Comparison of ENCODE assay signal across 17 mouse cellular contexts in genomic region chr8:24378070-24378469, GRCm38 (mm10).
"Had no signal": no experiment of that assay in that cellular context is flagged by ENCODE, and none has a peak within 500 bp of the region (broad histone marks: within the 10 kb centered on the region; RNA-seq: fewer than 3 reads in every experiment).

No protein-coding gene starts in this region.

- H3K4me2 ChIP-seq: liver, embryonic 13.5 days; liver, embryonic 15.5 days; lung, embryonic 15.5 days; neural tube, embryonic 12.5 days; stomach, embryonic 15.5 days had no signal

- H3K4me1 ChIP-seq: liver, embryonic 13.5 days; liver, embryonic 15.5 days; lung, embryonic 15.5 days; megakaryocyte, embryonic 14.5 days; neural tube, embryonic 12.5 days; stomach, embryonic 15.5 days had no signal

- H3K9me3 ChIP-seq: liver, embryonic 13.5 days; liver, embryonic 15.5 days; lung, embryonic 15.5 days; neural tube, embryonic 12.5 days; stomach, embryonic 15.5 days had no signal

- H3K36me3 ChIP-seq: liver, embryonic 13.5 days; liver, embryonic 15.5 days; lung, embryonic 15.5 days; neural tube, embryonic 12.5 days; stomach, embryonic 15.5 days had no signal

- ATAC-seq: liver, postnatal 0 days; lung, postnatal 0 days had no signal

- H3K27ac ChIP-seq: liver, embryonic 13.5 days; liver, embryonic 15.5 days; lung, embryonic 15.5 days; macrophage; neural tube, embryonic 12.5 days; stomach, embryonic 15.5 days; stomach, postnatal 0 days had no signal

- DNase-seq: liver, embryonic 13.5 days; liver, postnatal 0 days; lung, adult 2 months; lung, postnatal 14 days; lung, postnatal 36 days; midbrain, embryonic 14.5 days; right cerebral cortex, postnatal 14 days; thymus, adult 2 months; thymus, postnatal 36 days had no signal

- H3K27me3 ChIP-seq: liver, embryonic 13.5 days; liver, embryonic 15.5 days; megakaryocyte, embryonic 14.5 days; neural tube, embryonic 12.5 days; stomach, embryonic 15.5 days had no signal

- H3K9ac ChIP-seq: liver, embryonic 13.5 days; liver, embryonic 15.5 days; liver, postnatal 0 days; lung, embryonic 15.5 days; neural tube, embryonic 12.5 days; stomach, embryonic 15.5 days had no signal

- H3K4me3 ChIP-seq: liver, embryonic 13.5 days; liver, embryonic 15.5 days; lung, embryonic 15.5 days; megakaryocyte, embryonic 14.5 days; neural tube, embryonic 12.5 days; stomach, embryonic 15.5 days had no signal
